Mouse (Mus musculus) heart, embryonic 10.5 days (tissue): ENCODE results near the gene Rgs5. TPM values are rescaled to one million over a fixed set of nuclear protein-coding genes. Genes with fewer than 3 reads are reported as not detected.

ENCODE experiments used
- DNase-seq: peaks from one replicate; pipeline ENCODE4 v3.0.0-alpha.2; 2017; ENCODE audit warnings: low spot score
- H3K27ac ChIP-seq: fragments of 300-500 bp; sonication (generic); 2 replicates; pipeline ENCODE4 v1.5.1; 2016; ENCODE audit warnings: mild to moderate bottlenecking
- H3K27me3 ChIP-seq: fragments of 300-500 bp; sonication (generic); 2 replicates; pipeline ENCODE4 v1.6.1; 2016; ENCODE audit warnings: mild to moderate bottlenecking; ENCODE audit not compliant: poor library complexity, insufficient read depth, severe bottlenecking
- H3K36me3 ChIP-seq: fragments of 300-500 bp; sonication (generic); 2 replicates; pipeline ENCODE4 v1.6.1; 2016; ENCODE audit warnings: mild to moderate bottlenecking, moderate library complexity
- H3K4me1 ChIP-seq: fragments of 300-500 bp; sonication (generic); 2 replicates; pipeline ENCODE4 v1.6.1; 2016; ENCODE audit warnings: mild to moderate bottlenecking
- H3K4me3 ChIP-seq: fragments of 300-500 bp; sonication (generic); 2 replicates; pipeline ENCODE4 v1.5.1; 2016; ENCODE audit warnings: mild to moderate bottlenecking, moderate library complexity
- H3K9me3 ChIP-seq: fragments of 300-500 bp; sonication (generic); 2 replicates; pipeline ENCODE4 v1.6.1; 2016; ENCODE audit warnings: mild to moderate bottlenecking, moderate library complexity
- WGBS: fragments of 180-500 bp; shearing (Covaris S2); methylation state at CpG from one replicate; pipeline ENCODE4 v1.1.7; 2016; 5-methylcytosine and 5-hydroxymethylcytosine counted together
- polyA plus RNA-seq: library from polyadenylated mRNA; unstranded; fragments of >200 nt; fragmentation: Nextera tagmentation; extraction: Ambion mirVana; gene quantifications from 2 replicates; pipeline ENCODE4 v1.2.1, GENCODE M21; 2016

Rgs5 gene
- polyA plus RNA-seq, 1 experiment from 2014 or later, result 19.3 TPM

DNA sequence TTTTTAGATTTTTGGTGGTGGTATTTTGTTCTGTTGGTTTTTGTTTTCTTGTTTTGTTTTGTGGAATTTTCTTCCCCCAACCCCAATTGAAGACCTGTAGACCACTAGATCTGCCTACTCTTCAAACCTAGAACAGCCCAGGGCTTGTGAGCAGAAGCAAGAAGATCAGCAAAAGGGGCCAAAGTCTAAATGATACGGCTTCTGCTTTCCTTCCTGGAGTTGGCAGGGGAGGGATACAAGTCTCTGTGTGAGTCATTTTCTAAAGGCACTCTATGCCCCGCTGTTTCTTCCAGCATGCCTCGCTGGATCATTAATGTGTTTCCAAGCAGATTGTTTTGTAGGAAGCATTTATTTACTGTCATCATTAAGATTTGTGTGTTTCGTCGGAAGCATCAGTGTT, 85.8 kb downstream of the Rgs5 start:
- no peak overlapping the region for H3K4me3 ChIP-seq
- H3K27ac ChIP-seq, result no peak overlapping the region
- H3K36me3 ChIP-seq, result no peaks in the 10 kb centered on the region
- H3K27me3 ChIP-seq, result no peaks in the 10 kb centered on the region
- peaks cover 5% of the 10 kb centered on the region; the same call in 1 of the 2 replicates for H3K4me1 ChIP-seq
- no peak for DNase-seq
- 88% methylated on average over 5 of the region's 5 CpGs for WGBS
- no peaks in the 10 kb centered on the region for H3K9me3 ChIP-seq

Other genes starting within 250 kb of the Rgs5 start
- gene Nuf2, start 124.0 kb upstream of the Rgs5 start, polyA plus RNA-seq, result 47.3 and 48.5 TPM in 2 replicates
- gene Rgs4, start 92.1 kb downstream of the Rgs5 start, polyA plus RNA-seq, result 1.2 and 3.6 TPM in 2 replicates